Mouse (Mus musculus) heart, embryonic 12.5 days (tissue): Measurements from ENCODE around the gene Pacs2. TPM values are rescaled to one million over a fixed set of nuclear protein-coding genes. Genes with fewer than 3 reads are reported as not detected.

Source experiments
- ATAC-seq: fragments of 200-750 bp; cut with Nextera tagmentation; 2 replicates; pipeline ENCODE4 v1.8.0; 2017; ENCODE audit warnings: moderate TSS enrichment, moderate library complexity; ENCODE audit not compliant: insufficient number of reproducible peaks, low FRiP score
- H3K27ac ChIP-seq: fragments of 300-500 bp; sonication (generic); 2 replicates; pipeline ENCODE4 v1.5.1; 2016; ENCODE audit warnings: mild to moderate bottlenecking, moderate library complexity; ENCODE audit not compliant: poor library complexity, severe bottlenecking
- H3K27me3 ChIP-seq: fragments of 300-500 bp; sonication (generic); replicated peaks from 2 replicates; pipeline ENCODE4 v1.6.1; 2016; ENCODE audit warnings: mild to moderate bottlenecking, moderate library complexity
- H3K36me3 ChIP-seq: fragments of 300-500 bp; sonication (generic); 2 replicates; pipeline ENCODE4 v1.6.1; 2016; ENCODE audit warnings: mild to moderate bottlenecking, moderate library complexity
- H3K4me1 ChIP-seq: fragments of 300-500 bp; sonication (generic); replicated peaks from 2 replicates; pipeline ENCODE4 v1.6.1; 2016; ENCODE audit warnings: mild to moderate bottlenecking
- H3K4me2 ChIP-seq: fragments of 300-500 bp; sonication (generic); 2 replicates; pipeline ENCODE4 v1.6.1; 2016; ENCODE audit warnings: mild to moderate bottlenecking, moderate library complexity
- H3K4me3 ChIP-seq: fragments of 300-500 bp; sonication (generic); 2 replicates; pipeline ENCODE4 v1.5.1; 2016; ENCODE audit warnings: mild to moderate bottlenecking
- H3K9ac ChIP-seq: fragments of 300-500 bp; sonication (generic); 2 replicates; pipeline ENCODE4 v1.6.1; 2016; ENCODE audit warnings: mild to moderate bottlenecking, moderate library complexity
- H3K9me3 ChIP-seq: fragments of 300-500 bp; sonication (generic); replicated peaks from 2 replicates; pipeline ENCODE4 v1.6.1; 2016; ENCODE audit warnings: mild to moderate bottlenecking, moderate library complexity
- WGBS: fragments of 180-500 bp; shearing (Covaris S2); methylation state at CpG from one replicate; pipeline ENCODE4 v1.1.7; 2016; 5-methylcytosine and 5-hydroxymethylcytosine counted together
- polyA plus RNA-seq: library from polyadenylated mRNA; unstranded; fragments of >200 nt; fragmentation: Nextera tagmentation; extraction: Ambion mirVana; gene quantifications from 2 replicates; pipeline ENCODE4 v1.2.1, GENCODE M21; 2016

Gene Pacs2
- polyA plus RNA-seq, 1 experiment from 2014 or later, result 10.5 TPM

DNA sequence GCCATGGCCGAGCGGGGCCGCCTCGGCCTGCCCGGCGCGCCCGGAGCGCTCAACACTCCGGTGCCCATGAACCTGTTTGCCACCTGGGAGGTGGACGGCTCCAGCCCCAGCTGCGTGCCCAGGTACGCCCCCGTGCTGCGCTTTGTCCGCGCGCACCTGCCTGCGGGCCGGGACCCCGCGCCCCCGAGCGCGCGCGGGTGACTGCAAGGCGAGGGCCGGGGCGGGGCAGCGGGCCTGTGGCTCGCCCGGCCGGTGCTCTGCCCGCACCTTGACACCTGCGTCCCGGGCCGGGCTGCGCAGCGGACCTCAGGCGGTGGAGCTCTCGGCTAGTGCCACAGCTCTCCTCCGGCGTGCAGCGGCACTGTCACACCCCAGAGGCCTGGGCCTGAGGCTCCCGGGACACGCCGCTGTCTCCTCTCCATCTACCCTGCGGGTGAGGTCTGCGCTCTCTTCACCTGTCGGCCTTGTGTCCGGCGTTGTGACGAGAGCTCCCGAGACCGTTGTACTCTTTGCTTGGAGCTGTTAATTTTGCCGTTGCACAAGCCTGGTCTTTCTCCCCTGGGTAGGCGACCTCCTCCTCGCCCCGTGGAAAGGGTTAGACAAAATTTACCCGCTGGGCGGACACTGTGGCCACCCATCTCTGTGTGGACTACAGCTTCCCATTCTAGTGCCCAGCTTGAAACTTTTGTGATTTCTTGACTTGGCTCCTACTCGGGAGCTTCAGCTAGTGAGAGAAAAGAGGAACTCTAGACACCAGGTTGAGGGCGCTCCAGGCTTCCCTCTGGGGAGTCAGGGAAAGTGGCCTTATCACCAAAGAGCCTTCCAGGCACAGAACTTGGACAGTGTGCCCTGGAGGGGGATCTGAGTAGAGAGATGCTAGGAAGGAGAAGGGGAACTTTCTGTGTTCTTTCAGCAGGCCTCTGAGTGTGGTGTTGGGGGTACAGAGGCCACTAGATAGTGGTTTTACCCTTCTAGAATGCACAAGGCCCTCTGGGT lies 551 bp downstream of the Pacs2 start:
- Histone ChIP-seq H3K36me3 (no peaks in the 10 kb centered on the region), H3K27me3 (no peaks in the 10 kb centered on the region), H3K4me3 (peak overlapping the region; percentile 82), H3K9me3 (no peaks in the 10 kb centered on the region), H3K4me1 (peaks cover 31% of the 10 kb centered on the region), H3K9ac (peak overlapping the region; percentile 83), H3K4me2 (peak overlapping the region; percentile 82), H3K27ac (peak overlapping the region; percentile 61)
- peak; percentile 50; the same call in 1 of the 2 replicates for ATAC-seq
- 2% methylated on average over 64 of the region's 64 CpGs for WGBS

DNA sequence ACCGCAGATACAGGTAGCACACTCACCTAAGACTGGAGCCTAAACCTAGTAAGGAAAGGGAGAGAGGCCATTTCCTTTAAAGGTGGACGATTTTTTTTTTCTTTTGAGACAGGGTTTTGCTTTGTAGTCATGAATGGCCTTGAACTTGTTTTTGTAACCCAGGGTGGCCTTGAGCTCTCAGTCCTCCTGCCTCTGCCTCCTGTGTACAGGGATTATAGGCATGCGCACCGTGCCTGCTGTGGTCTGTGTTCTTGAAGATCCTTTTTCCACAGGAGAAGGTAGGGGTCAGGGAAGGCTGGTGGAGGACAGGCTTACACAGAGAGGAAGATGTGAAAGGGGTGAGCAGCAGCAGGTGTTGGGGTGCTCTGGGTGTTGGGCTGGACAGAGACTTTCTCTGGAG lies 1.6 kb downstream of the Pacs2 start:
- peak overlapping the region; percentile 82; the same call in 1 of the 2 replicates for H3K4me2 ChIP-seq
- H3K9ac ChIP-seq, result peak overlapping the region; percentile 83; the same call in 1 of the 2 replicates
- 82% methylated on average over 4 of the region's 4 CpGs for WGBS

DNA sequence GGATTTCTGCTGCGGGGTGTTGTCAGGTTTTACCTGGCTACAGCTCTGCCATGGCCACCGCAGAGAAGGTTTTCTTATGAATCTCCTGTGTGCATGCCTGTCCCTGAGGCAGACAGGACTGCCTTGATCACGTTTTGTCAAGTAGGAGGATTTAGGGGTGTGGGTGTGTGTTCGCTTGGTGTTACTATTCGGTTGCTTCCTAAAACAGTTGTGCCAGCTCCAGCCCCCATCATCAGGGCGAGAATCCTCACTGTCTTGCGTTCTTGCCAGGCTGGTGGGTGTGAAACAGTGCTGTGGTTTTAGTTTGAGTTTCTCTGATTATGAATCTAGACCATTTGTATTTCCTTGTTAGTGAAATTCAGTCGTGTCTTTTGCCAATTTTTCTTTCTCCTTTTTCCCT lies 2.7 kb downstream of the Pacs2 start:
- Histone ChIP-seq H3K27me3 (no peaks in the 10 kb centered on the region), H3K4me3 (no peak overlapping the region), H3K4me2 (no peak overlapping the region), H3K36me3 (peaks cover 10% of the 10 kb centered on the region), H3K4me1 (peaks cover 31% of the 10 kb centered on the region), H3K27ac (no peak overlapping the region), H3K9me3 (no peaks in the 10 kb centered on the region), H3K9ac (0 out of 2 replicates have a peak overlapping the region, but pooled peaks have one; percentile 37)
- WGBS, result 71% methylated on average over 8 of the region's 8 CpGs
- ATAC-seq, result no peak

More for the DNA sequence above, 1.6 kb downstream of the Pacs2 start:
- H3K27ac ChIP-seq, result no peak overlapping the region
- H3K4me1 ChIP-seq, result peaks cover 31% of the 10 kb centered on the region
- H3K9me3 ChIP-seq, result no peaks in the 10 kb centered on the region
- peaks cover 8% of the 10 kb centered on the region for H3K36me3 ChIP-seq
- H3K4me3 ChIP-seq, result no peak overlapping the region
- no peak for ATAC-seq
- H3K27me3 ChIP-seq, result no peaks in the 10 kb centered on the region

DNA sequence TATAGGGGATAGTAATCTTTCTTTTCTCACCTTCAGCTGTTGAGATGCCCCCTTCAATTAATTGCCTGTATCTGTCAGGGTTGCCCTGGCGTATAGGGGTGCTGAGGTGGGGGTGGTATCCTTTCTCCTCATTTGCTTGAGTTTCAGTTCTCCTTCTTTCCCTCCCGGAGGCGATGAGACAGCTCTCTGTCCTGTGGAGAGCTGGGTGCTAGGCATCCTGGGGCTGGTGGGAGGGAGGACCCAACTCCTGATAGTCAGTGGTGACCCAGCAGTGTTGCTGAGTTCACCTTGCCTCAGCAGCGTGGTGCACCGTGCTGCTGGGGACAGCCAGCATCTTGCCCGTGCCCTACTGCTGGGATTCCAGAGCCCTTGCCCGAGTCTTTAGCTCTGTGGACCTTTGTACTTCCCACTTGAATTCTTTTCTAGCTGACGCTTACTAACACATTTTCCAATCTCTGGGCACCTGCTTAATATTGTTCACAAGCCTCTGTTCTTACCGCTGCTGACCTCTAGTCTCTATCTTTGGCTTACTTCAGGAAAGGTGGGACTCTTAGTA lies 3.2 kb downstream of the Pacs2 start:
- Histone ChIP-seq H3K4me1 (peaks cover 31% of the 10 kb centered on the region), H3K9ac (peak overlapping the region; percentile 39; the same call in 1 of the 2 replicates), H3K36me3 (peaks cover 10% of the 10 kb centered on the region), H3K4me3 (no peak overlapping the region), H3K27ac (no peak overlapping the region), H3K4me2 (peak overlapping the region; percentile 17; the same call in 1 of the 2 replicates), H3K9me3 (no peaks in the 10 kb centered on the region), H3K27me3 (no peaks in the 10 kb centered on the region)
- WGBS, result 69% methylated on average over 9 of the region's 9 CpGs
- ATAC-seq, result no peak

DNA sequence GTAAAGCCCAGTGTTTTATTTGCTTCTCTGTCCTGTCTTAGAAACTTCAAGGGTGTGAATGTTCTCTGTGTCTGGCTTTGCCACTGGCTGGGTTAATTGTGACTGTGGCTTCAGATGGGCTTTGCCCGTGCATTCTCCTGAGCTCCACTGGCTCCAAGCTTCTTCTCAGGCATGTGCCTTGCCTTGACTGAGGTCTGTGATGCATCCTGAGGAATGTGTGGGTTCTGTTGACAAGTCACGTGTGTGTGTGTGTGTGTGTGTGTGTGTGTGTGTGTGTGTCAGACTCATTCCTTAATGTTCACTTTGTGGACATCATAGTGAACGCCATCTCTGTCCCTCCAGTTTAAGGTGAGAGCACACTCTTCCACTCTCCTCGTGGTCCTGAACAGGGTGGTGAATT lies 4.5 kb downstream of the Pacs2 start:
- WGBS, result 73% methylated on average over 4 of the region's 4 CpGs
- Histone ChIP-seq H3K27me3 (no peaks in the 10 kb centered on the region), H3K27ac (no peak overlapping the region), H3K4me1 (peaks cover 31% of the 10 kb centered on the region), H3K4me2 (no peak overlapping the region), H3K4me3 (no peak overlapping the region), H3K36me3 (peaks cover 13% of the 10 kb centered on the region), H3K9ac (no peak overlapping the region; the same call in 1 of the 2 replicates), H3K9me3 (no peaks in the 10 kb centered on the region)
- no peak for ATAC-seq

DNA sequence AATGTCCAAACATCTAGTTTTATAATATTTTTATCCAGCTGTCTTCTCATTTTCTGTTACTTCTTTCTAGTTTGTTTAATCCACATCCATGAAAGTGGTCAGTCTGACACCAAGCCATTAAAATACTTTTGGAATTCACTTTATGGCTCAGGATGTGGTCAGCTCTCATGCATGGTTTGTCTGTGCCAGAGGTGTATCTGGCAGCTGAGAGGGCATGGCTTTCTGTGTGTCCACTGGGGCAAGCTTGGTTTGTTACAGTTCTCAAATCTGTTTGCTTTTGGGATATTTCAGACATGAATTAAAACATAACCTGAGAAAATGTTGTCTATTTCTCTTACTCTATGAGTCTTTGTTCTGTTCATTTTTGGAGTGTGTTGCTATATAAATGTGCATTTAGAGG lies 7.2 kb downstream of the Pacs2 start:
- Histone ChIP-seq H3K27me3 (no peaks in the 10 kb centered on the region), H3K27ac (no peak overlapping the region), H3K4me2 (no peak overlapping the region), H3K36me3 (peaks cover 14% of the 10 kb centered on the region), H3K9me3 (no peaks in the 10 kb centered on the region), H3K9ac (no peak overlapping the region), H3K4me1 (peaks cover 16% of the 10 kb centered on the region), H3K4me3 (no peak overlapping the region)
- no peak for ATAC-seq

DNA sequence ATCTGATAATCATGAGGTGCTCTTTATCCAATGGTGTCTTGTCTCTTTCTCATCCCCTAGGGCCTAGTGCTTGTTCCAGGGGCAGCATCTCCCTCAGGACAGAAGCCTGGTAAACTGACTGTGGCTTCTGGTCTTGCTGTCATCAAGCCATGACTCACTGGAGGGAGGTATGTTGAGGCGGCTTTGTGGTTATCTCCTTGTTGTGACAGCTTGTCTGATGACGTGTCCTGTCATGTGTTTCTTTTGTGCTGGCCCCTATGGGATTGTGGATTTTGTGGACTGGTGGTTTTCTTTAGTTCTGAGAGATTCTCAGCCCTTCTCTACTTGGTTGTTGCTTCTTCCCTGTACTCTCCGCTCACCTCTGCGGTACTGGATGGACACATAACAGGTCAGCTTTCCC lies 8.8 kb downstream of the Pacs2 start:
- WGBS, result 49% methylated on average over 4 of the region's 4 CpGs
- Histone ChIP-seq H3K36me3 (peaks cover 17% of the 10 kb centered on the region), H3K9me3 (no peaks in the 10 kb centered on the region), H3K9ac (no peak overlapping the region), H3K27ac (no peak overlapping the region), H3K4me3 (no peak overlapping the region), H3K4me2 (no peak overlapping the region), H3K4me1 (peaks cover 22% of the 10 kb centered on the region), H3K27me3 (no peaks in the 10 kb centered on the region)
- ATAC-seq, result no peak

DNA sequence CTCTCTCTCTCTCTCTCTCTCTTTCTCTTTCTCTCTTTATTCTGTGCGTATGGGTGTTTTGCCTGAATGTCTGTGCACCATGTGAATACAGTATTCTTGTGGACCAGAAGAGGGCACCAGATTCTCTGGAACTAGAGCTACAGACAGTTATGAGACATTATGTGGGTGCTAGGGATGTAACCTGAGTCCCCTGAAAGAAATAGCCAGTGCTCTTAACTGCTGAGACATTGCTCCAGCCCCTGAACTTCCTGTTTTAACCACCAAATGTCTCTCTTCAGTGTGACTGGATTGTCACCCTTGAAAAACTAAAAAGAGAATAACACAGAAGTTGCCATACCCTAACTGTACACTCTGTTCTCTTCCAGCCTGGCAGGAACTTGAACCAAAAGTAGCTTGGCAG lies 12.2 kb downstream of the Pacs2 start:
- peaks cover 46% of the 10 kb centered on the region for H3K4me1 ChIP-seq
- no peaks in the 10 kb centered on the region for H3K9me3 ChIP-seq
- ATAC-seq, result no peak
- H3K4me2 ChIP-seq, result no peak overlapping the region
- 100% methylated on average over 1 of the region's 1 CpGs for WGBS
- no peak overlapping the region for H3K9ac ChIP-seq
- no peak overlapping the region for H3K27ac ChIP-seq
- peaks cover 7% of the 10 kb centered on the region; the same call in 1 of the 2 replicates for H3K36me3 ChIP-seq
- no peak overlapping the region for H3K4me3 ChIP-seq
- no peaks in the 10 kb centered on the region for H3K27me3 ChIP-seq

DNA sequence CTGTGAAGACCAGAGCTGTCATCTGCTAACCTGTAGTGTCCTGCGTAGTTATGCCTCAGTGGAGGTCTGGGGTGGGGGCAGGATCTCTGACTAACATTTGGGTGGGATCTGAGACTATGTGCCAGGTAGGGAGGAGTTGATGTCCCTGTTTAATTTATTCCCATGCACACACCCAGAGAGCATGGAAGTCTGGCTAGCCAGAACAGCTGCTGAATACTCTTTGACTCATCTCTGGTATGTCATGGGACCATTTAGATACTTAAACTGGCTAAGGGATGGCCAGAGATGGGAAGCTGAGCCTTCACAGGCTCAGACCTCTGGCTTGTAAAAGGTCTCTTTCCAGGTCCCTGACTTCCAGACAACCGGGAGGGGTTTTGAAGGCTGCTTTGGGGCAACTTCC lies 13.2 kb downstream of the Pacs2 start:
- peaks cover 56% of the 10 kb centered on the region for H3K4me1 ChIP-seq
- no peak overlapping the region for H3K9ac ChIP-seq
- H3K36me3 ChIP-seq, result peaks cover 7% of the 10 kb centered on the region; the same call in 1 of the 2 replicates
- ATAC-seq, result no peak
- no peak overlapping the region for H3K27ac ChIP-seq
- H3K4me3 ChIP-seq, result no peak overlapping the region
- H3K4me2 ChIP-seq, result no peak overlapping the region
- H3K27me3 ChIP-seq, result no peaks in the 10 kb centered on the region
- H3K9me3 ChIP-seq, result no peaks in the 10 kb centered on the region
- 86% methylated on average over 2 of the region's 2 CpGs for WGBS

DNA sequence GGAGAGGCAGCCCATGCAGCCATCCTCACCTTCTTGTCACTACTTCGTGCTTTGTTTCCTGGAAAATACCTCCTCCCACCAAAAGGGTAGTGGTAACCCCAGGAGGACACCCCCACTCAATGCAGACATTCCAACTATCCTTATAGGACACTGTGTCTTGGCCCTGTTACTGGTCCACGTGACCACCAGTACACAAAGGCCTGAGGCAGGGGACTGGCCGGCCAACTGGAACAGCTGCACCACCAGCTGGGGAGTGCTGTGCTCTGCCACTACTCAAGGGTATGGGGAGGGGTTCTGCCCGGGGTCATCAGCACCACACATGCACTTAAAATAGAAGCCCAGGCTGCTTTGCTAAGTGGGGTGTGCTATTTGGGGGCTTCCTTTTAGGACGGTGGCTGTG lies 13.8 kb downstream of the Pacs2 start:
- no peak for ATAC-seq
- Histone ChIP-seq H3K4me3 (no peak overlapping the region), H3K9me3 (no peaks in the 10 kb centered on the region), H3K36me3 (peaks cover 7% of the 10 kb centered on the region; the same call in 1 of the 2 replicates), H3K9ac (no peak overlapping the region; the same call in 1 of the 2 replicates), H3K27ac (no peak overlapping the region; the same call in 1 of the 2 replicates), H3K27me3 (no peaks in the 10 kb centered on the region), H3K4me1 (peaks cover 58% of the 10 kb centered on the region), H3K4me2 (no peak overlapping the region; the same call in 1 of the 2 replicates)
- WGBS, result 47% methylated on average over 5 of the region's 5 CpGs

DNA sequence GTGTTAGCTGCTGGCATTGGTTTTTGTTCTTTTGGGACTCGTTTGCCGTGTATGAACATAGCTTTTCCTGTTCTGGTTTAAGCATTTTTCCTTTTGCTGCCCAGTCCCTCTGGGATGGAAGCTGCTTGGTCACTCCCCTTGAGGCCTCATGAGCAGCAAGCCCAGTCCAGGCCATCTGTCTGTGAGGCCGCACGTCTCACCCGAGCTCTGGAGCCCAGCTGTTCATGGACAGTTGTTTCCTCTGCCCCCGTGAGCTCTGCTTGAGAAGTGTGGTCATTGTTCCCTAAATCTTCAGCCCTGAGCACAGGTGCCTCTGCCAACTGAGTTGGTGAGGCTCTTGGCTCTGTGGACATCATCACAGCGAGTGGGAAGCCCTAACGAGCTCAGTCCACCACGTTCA lies 14.6 kb downstream of the Pacs2 start:
- peaks cover 59% of the 10 kb centered on the region for H3K4me1 ChIP-seq
- H3K4me3 ChIP-seq, result no peak overlapping the region

More for the DNA sequence above, 14.6 kb downstream of the Pacs2 start:
- no peak for ATAC-seq
- Histone ChIP-seq H3K4me2 (no peak overlapping the region), H3K9me3 (no peaks in the 10 kb centered on the region), H3K36me3 (peaks cover 4% of the 10 kb centered on the region; the same call in 1 of the 2 replicates), H3K27me3 (no peaks in the 10 kb centered on the region), H3K27ac (no peak overlapping the region), H3K9ac (0 out of 2 replicates have a peak overlapping the region, but pooled peaks have one; percentile 5)
- 81% methylated on average over 9 of the region's 9 CpGs for WGBS
